Mouse (Mus musculus): Measurements from ENCODE around the gene Myt1l.
A peak's percentile ranks its signal among the peaks of the same experiment; 100 is the strongest.

Gene Myt1l

GRCm38 (mm10) chr12:29569311-29569710 lies 41.1 kb downstream of the Myt1l start:
- peak in 1 of 2 experiments; percentile 1 for DNase-seq (ENCODE audit: low spot score in 2 of 2)

GRCm38 (mm10) chr12:29570351-29570750 lies 42.2 kb downstream of the Myt1l start:
- no peak for DNase-seq (ENCODE audit: low spot score in 2 of 2)

- DNase-seq (ENCODE audit: low spot score in 2 of 2), result no peak
These were observed 43.4 kb downstream of the Myt1l start for GRCm38 (mm10) chr12:29571613-29572012.

DNA sequence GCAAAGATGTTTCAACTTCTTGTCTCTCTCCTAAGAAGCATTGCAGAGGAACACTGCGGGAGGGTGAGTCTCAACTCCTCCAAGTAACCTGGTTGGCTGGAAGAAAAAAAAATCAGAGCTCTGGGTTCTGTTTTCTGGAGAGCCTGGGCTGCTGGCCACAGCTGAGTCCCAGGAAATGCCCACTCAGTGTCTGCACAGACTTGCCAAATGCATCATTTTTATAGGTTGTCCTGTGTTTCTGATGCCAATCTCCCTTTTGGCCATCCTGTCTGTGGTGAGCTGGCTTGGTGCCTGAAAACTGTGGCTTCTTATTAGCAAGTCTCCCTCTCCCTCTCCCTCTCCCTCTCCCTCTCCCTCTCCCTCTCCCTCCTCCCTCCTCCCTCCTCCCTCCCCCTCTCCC lies 65.6 kb downstream of the Myt1l start:
- DNase-seq (ENCODE audit: low spot score in 2 of 2), result no peak

DNA sequence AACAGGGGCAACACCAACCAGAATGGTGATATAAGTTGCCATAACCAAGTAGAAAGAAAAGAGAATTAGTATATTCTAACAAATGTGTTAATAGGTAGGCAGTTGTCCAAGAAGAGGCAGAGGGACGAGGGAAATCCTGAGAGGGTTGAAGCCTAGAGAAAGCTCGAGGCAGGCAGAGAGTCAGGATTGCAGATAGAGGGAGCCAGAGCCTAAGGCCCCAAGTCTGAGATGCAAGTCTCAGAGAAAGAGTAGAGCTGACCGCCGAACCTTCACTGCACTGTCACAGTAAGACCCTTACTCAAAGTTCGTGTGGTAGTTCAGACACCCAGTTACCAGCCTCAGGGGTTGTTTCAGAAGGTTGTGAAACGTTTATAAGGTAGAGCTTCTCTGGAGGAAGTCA lies 71.7 kb downstream of the Myt1l start:
- no peak for DNase-seq (ENCODE audit: low spot score in 2 of 2)

GRCm38 (mm10) chr12:29601223-29601622 lies 73.0 kb downstream of the Myt1l start:
- no peak for DNase-seq (ENCODE audit: low spot score in 2 of 2)

DNA sequence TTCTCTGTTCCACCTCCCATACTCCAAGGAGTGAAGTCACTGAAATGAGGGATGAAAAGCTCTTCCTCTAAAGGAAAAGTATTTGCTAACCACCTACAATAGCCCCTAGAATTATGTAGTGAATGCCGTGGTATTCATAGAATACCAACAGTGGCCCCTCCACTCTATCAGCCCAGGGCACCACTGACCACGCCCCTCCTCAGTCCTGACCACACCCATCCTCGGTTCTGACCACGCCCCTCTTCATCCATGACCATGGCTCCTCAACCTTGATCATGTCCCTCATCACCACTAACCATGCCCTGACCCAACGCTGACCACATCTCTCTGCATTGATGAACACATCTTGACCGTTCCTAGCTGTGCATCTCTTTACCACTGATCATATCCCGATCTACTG lies 76.5 kb downstream of the Myt1l start:
- DNase-seq (ENCODE audit: low spot score in 2 of 2), result no peak

DNA sequence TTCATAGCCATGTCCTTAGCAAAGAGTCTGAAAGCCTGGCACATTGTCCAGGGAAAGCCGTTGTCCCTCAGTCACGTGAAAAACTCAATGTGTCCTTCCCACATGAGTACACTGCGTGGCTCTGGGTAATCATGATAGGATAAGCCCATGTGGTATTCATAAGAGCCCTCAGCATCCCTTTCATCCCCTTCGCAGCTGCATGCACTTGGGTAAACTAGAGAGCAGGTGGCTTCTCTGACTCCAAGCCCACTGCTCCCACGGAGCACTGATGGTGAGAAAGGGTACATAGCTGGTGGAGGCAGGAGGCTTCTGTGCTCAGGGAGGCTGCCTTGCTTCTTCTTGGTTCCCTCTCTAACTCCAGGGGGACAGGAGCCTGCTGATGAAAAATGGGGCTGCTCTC lies 76.9 kb downstream of the Myt1l start:
- DNase-seq (ENCODE audit: low spot score in 2 of 2), result no peak

DNA sequence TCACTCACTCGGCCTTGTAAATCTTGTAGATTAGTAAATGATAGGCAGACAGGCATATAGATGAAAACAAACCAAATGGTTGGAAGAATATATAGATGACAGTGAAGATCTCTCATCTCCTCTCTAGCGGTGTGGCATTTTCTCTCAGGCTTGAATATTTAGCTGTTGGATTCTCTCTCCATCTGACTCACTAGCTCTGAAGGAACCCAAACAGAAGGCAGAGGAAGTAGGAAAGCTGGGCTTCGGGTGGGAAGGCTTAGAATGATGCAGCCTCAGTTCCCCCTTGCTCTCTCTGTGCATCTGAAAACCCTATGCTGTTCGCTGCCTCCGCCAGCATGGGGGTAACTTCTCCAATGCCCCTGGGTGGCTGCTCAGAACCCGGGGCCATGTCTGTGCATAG lies 78.0 kb downstream of the Myt1l start:
- no peak for DNase-seq (ENCODE audit: low spot score in 2 of 2)

GRCm38 (mm10) chr12:29617746-29618145 lies 89.6 kb downstream of the Myt1l start:
- no peak for DNase-seq (ENCODE audit: low spot score in 2 of 2)

DNA sequence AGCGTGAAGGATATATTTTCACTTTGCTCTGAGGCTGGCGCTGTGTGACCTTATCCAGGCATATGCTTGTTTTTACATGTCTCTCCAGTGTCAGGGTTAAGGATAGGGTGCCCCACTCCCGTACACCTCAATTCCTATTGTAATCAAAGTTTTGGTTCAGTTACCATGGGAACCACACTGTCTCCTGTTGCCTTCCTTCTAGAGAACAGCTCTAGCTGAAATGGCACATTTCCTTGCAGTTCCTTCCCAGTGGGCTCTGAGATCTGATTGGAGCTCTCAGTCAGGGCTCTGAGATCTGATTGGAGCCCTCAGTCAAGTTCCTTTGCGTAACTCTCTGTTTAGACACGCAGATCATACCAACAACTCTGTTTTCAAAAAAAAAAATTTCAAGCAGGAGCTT lies 93.3 kb downstream of the Myt1l start:
- DNase-seq (ENCODE audit: low spot score in 2 of 2), result no peak

- no peak for DNase-seq (ENCODE audit: low spot score in 2 of 2)
These were observed 100.0 kb downstream of the Myt1l start for GRCm38 (mm10) chr12:29627956-29628750.

GRCm38 (mm10) chr12:29629875-29630538 lies 101.8 kb downstream of the Myt1l start:
- no peak for DNase-seq (ENCODE audit: low spot score in 2 of 2)

DNA sequence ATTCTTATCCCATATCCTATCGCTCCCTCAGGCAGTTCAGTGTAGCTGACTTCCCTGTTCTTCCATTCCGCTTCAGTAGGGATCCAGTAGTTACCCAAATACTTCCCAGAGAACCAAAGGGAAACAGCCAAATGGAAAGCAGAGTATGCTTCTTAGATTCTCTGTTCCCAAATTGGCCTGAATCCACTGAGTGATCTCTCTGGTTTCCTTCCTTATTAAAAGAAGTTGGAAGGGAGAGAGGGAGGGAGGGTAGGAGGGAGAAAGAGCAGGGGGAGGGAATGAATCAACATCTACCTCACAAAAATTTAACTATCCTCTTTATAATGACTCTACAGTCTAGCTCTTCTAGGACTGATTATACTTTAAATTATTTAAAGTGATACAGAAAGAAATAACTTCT lies 106.3 kb downstream of the Myt1l start:
- no peak for DNase-seq (ENCODE audit: low spot score in 2 of 2)

GRCm38 (mm10) chr12:29639543-29640196 lies 111.5 kb downstream of the Myt1l start:
- DNase-seq (ENCODE audit: low spot score in 2 of 2), result no peak

DNA sequence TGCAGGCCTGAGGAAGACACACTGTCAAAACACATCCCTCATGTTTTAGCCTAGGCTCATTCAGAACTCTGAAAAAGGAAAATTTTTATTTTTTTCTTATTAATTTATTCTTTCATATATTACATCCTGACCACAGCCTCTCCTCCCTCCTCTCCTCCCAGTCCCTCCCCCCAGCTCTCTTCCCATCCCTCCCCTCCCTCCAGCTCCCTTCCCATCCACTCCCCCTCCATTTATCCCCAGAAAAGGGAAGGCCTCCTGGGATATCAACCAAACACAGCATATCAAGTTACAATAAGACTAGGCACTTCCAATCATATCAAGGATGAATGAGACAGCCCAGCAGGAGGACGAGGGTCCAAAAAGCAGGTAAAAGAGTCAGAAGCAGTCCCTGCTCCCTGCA lies 112.0 kb downstream of the Myt1l start:
- DNase-seq (ENCODE audit: low spot score in 2 of 2), result no peak

GRCm38 (mm10) chr12:29642915-29643314 lies 114.7 kb downstream of the Myt1l start:
- no peak for DNase-seq (ENCODE audit: low spot score in 2 of 2)

DNA sequence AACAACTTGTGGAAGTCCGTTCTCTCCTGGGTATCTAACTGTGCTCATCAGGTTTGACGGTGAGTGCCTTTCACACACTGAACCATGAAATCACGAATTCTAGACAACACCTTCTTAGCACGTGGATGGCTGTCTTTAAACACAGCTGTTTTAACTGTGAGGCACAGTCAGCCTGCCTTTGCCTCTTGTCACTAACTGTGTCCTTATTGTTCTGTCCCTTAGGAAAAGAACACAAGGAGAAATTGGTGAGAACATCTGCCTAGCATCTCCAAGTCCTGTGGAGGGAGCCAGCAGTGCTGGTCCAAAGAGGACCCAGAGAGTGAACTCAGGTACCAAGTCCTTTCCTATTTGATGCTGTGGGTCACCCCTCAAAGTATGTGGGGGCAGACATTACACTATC lies 115.9 kb downstream of the Myt1l start:
- DNase-seq (ENCODE audit: low spot score in 2 of 2), result no peak

- no peak for DNase-seq (ENCODE audit: low spot score in 2 of 2)
These were observed 116.5 kb downstream of the Myt1l start for GRCm38 (mm10) chr12:29644721-29645120.

GRCm38 (mm10) chr12:29649510-29650152 lies 121.4 kb downstream of the Myt1l start:
- DNase-seq (ENCODE audit: low spot score in 2 of 2), result no peak

DNA sequence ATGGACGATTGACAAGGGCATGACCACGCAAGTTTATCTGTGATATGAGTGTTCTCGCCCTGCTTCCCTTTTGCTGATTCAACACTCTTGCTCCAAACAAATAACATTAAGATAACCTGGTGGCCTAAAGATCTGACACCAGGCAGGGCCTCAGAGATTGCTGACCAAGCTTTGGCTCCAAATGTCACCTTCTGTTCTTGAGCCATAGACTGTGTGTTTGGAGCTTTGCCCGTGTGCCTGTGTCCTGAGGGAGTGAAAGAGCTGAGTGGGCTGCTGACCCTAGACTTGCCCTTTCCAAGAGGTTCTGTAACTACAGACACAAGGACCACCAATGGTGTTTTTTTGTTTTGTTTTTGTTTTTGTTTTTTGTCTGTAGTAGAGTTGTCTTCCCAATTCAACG lies 124.3 kb downstream of the Myt1l start:
- no peak for DNase-seq (ENCODE audit: low spot score in 2 of 2)

DNA sequence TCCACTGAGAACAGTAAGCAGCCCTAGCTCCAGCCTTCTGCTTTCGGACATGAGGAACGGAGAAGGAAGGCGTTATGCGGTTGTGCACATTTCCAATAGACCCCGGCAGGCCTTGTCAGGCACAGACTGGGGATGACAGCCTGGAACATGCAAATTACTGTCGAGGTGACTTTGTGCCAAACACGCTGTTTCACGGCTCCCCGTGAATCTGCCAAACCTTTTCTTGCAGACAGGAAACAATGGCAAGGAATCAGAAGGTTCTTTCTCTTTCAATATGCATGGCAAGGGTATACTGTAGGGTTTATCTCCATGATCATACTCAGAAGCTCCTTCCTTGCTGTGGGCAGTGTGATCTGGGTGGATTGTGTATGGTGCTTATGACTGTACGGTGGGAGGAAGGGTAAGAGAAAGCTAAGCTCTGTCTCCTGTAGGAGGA lies 127.0 kb downstream of the Myt1l start:
- DNase-seq (ENCODE audit: low spot score in 2 of 2), result no peak
